Mouse (Mus musculus): Measurements from ENCODE around the gene Nek4. TPM values are rescaled to one million over a fixed set of nuclear protein-coding genes. Genes with fewer than 3 reads are reported as not detected.

Nek4 gene
- total and polyA plus RNA-seq, 2 experiments = 3.1 to 6.7 TPM

DNA sequence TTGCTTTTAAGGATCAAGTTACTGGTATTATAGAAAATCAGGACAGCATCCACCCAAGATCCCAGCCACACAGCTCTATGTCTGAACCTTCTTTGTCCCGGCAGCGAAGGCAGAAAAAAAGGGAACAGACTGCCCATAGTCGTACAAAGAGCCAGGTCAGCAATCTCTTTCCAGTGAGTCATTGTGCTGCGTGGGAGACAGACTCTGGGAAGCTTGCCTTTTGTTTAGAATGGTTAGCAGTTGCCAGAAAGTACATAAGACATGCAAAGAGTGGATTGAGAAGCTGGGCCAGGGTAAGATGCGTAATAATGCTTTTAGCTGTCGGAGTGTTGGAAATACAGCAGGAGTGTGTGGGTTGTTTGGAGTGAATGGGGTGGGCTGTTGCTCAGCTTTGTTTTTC, 23.0 kb downstream of the Nek4 start:
- peak; percentile 19 for DNase-seq (ENCODE audit: extremely low read depth, low read depth, low spot score)
- TF ChIP-seq POLR2A (IDR thresholded peaks at IDR 0.05; ENCODE audit: extremely low read depth, insufficient read depth, low read length) = no peak
- no peak for TF ChIP-seq CTCF (IDR thresholded peaks at IDR 0.05; ENCODE audit: low read depth, low read length)
- Histone ChIP-seq H3K27ac (replicated peaks; ENCODE audit: insufficient read depth, low read depth, low read length) (no peak overlapping the region), H3K4me3 (ENCODE audit: insufficient read depth, low read depth, low read length) (no peak overlapping the region), H3K4me1 (ENCODE audit: control insufficient read depth, insufficient read depth, low read length) (no peaks in the 10 kb centered on the region), H3K79me2 (ENCODE audit: control insufficient read depth, insufficient read depth, low read length) (no peaks in the 10 kb centered on the region), H3K9ac (ENCODE audit: low read depth, low read length) (no peak overlapping the region), H3K27me3 (ENCODE audit: control insufficient read depth, insufficient read depth, low read length) (no peaks in the 10 kb centered on the region), H3K36me3 (ENCODE audit: control insufficient read depth, insufficient read depth, low read length) (peaks cover 20% of the 10 kb centered on the region)
- whole genome bisulfite sequencing = 38% methylated on average over 6 of the region's 6 CpGs

DNA sequence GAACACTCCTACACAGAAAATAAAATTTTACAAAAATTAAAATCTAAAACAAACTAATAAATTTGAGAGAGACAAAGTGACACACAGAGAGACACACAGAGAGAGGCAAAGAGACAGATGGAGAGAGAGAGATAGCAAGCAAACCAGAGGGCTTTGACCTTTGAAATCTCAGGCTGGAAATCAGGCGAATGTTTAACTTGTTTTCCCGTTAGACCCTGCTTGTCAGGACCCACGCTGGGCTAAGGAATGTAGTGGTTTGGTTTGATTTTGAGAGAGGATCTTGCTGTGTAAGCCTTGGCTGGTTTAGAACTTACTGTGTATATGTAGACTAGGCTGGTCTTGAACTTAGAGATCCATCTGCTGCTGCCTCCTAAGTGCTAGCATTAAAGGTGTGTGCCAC, 25.0 kb downstream of the Nek4 start:
- no peak overlapping the region for H3K4me3 ChIP-seq (ENCODE audit: insufficient read depth, low read depth, low read length)
- no peak overlapping the region for H3K9ac ChIP-seq (ENCODE audit: low read depth, low read length)
- no peak for DNase-seq (ENCODE audit: extremely low read depth, low read depth, low spot score)
- H3K27me3 ChIP-seq (ENCODE audit: control insufficient read depth, insufficient read depth, low read length) = no peaks in the 10 kb centered on the region
- no peaks in the 10 kb centered on the region for H3K4me1 ChIP-seq (ENCODE audit: control insufficient read depth, insufficient read depth, low read length)
- no peaks in the 10 kb centered on the region for H3K79me2 ChIP-seq (ENCODE audit: control insufficient read depth, insufficient read depth, low read length)
- 26% methylated on average over 3 of the region's 3 CpGs for WGBS
- no peak for TF ChIP-seq CTCF (IDR thresholded peaks at IDR 0.05; ENCODE audit: low read depth, low read length)
- peaks cover 14% of the 10 kb centered on the region for H3K36me3 ChIP-seq (ENCODE audit: control insufficient read depth, insufficient read depth, low read length)
- H3K27ac ChIP-seq (replicated peaks; ENCODE audit: insufficient read depth, low read depth, low read length) = no peak overlapping the region

DNA sequence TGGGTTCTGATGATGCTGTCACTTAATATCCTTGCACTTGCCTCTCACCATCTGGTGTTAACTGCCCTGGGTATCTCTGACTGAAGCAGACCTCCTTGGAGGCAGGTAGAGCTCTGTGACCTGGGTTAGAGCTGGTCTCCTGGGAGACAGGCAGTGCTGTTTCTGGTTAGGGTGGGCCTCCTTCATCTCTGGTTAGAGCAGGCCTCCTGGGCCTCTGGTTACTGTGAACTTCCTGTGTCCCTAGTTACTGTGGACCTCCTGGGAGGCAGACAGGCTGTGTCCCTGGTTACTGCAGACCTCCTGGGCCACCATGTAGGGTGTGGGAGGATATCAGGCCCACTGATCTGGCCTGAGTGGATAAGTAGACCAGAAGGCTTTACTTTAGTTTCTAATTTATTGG, 45.2 kb downstream of the Nek4 start:
- no peak for TF ChIP-seq CTCF (IDR thresholded peaks at IDR 0.05; ENCODE audit: low read depth, low read length)
- TF ChIP-seq POLR2A (IDR thresholded peaks at IDR 0.05; ENCODE audit: extremely low read depth, insufficient read depth, low read length) = no peak

DNA sequence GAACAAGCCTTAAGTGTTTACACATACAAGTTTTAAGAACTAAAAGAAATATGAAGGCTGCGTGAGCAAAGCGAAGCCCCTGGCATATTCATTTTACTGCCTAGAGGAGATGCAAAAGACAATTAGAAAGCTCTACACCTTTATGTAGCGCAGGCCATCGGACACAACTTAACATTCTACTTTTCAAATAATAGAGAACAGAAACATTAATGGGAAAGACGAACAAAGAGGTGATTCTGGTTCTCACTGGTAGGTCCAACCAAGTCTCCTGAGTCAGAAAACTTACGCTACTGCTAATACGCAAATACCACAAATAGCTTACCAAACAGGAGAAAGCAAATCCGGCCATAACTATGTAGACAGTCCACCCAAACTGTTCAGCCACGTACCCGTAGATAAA, 49.2 kb downstream of the Nek4 start:
- Histone ChIP-seq H3K27ac (replicated peaks; ENCODE audit: insufficient read depth, low read depth, low read length) (no peak overlapping the region), H3K9ac (ENCODE audit: low read depth, low read length) (peak overlapping the region; percentile 95), H3K27me3 (ENCODE audit: control insufficient read depth, insufficient read depth, low read length) (no peaks in the 10 kb centered on the region), H3K4me1 (ENCODE audit: control insufficient read depth, insufficient read depth, low read length) (no peaks in the 10 kb centered on the region; the same call in 1 of the 2 replicates), H3K4me3 (ENCODE audit: insufficient read depth, low read depth, low read length) (peak overlapping the region; percentile 99; the same call in 1 of the 2 replicates), H3K36me3 (ENCODE audit: control insufficient read depth, insufficient read depth, low read length) (peaks cover 3% of the 10 kb centered on the region; the same call in 1 of the 2 replicates), H3K79me2 (ENCODE audit: control insufficient read depth, insufficient read depth, low read length) (peaks cover 3% of the 10 kb centered on the region; the same call in 1 of the 2 replicates)
- DNase-seq (ENCODE audit: extremely low read depth, low read depth, low spot score) = no peak
- no peak for TF ChIP-seq CTCF (IDR thresholded peaks at IDR 0.05; ENCODE audit: low read depth, low read length)
- 32% methylated on average over 10 of the region's 10 CpGs for WGBS

More for the DNA sequence above, 45.2 kb downstream of the Nek4 start:
- H3K27ac ChIP-seq (replicated peaks; ENCODE audit: insufficient read depth, low read depth, low read length) = no peak overlapping the region
- H3K27me3 ChIP-seq (ENCODE audit: control insufficient read depth, insufficient read depth, low read length) = no peaks in the 10 kb centered on the region
- H3K36me3 ChIP-seq (ENCODE audit: control insufficient read depth, insufficient read depth, low read length) = peaks cover 3% of the 10 kb centered on the region; the same call in 1 of the 2 replicates
- no peak overlapping the region for H3K9ac ChIP-seq (ENCODE audit: low read depth, low read length)
- H3K4me3 ChIP-seq (ENCODE audit: insufficient read depth, low read depth, low read length) = no peak overlapping the region
- H3K79me2 ChIP-seq (ENCODE audit: control insufficient read depth, insufficient read depth, low read length) = peaks cover 3% of the 10 kb centered on the region; the same call in 1 of the 2 replicates
- no peaks in the 10 kb centered on the region for H3K4me1 ChIP-seq (ENCODE audit: control insufficient read depth, insufficient read depth, low read length)
- DNase-seq (ENCODE audit: extremely low read depth, low read depth, low spot score) = no peak

DNA sequence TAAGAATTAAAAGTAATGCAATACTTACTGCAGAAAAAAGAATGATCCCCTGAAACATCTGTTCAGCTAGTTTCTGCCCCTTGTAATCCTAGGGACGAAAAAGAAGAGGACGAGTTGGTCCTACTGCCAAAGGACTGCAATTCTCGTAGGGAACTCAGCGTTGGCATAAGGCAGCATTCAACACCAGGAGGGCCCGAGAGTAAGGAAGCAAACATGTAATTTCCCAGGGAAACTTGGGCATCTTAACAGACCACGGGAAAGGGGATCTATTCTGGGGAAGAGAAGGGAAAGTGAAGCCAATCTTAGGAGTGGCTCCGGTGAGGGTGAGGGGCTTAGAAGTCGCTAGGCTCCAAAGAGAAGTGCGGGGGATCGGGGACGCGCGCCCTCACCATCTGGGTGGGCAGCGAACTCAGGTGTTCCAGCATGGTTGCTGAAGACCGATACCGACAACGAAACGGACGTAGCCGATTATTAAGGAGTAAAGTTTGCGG, 49.7 kb downstream of the Nek4 start:
- Histone ChIP-seq H3K27me3 (ENCODE audit: control insufficient read depth, insufficient read depth, low read length) (no peaks in the 10 kb centered on the region), H3K4me3 (ENCODE audit: insufficient read depth, low read depth, low read length) (peak overlapping the region; percentile 99), H3K79me2 (ENCODE audit: control insufficient read depth, insufficient read depth, low read length) (peaks cover 3% of the 10 kb centered on the region; the same call in 1 of the 2 replicates), H3K27ac (replicated peaks; ENCODE audit: insufficient read depth, low read depth, low read length) (peak overlapping the region; percentile 89), H3K9ac (ENCODE audit: low read depth, low read length) (peak overlapping the region; percentile 95), H3K36me3 (ENCODE audit: control insufficient read depth, insufficient read depth, low read length) (peaks cover 3% of the 10 kb centered on the region; the same call in 1 of the 2 replicates), H3K4me1 (ENCODE audit: control insufficient read depth, insufficient read depth, low read length) (no peaks in the 10 kb centered on the region; the same call in 1 of the 2 replicates)
- no peak for TF ChIP-seq CTCF (IDR thresholded peaks at IDR 0.05; ENCODE audit: low read depth, low read length)
- no peak for TF ChIP-seq POLR2A (IDR thresholded peaks at IDR 0.05; ENCODE audit: extremely low read depth, insufficient read depth, low read length)
- under 1% methylated on average over 21 of the region's 21 CpGs for WGBS
- DNase-seq (ENCODE audit: extremely low read depth, low read depth, low spot score) = peak; percentile 36
